Mouse (Mus musculus) ES-E14 (cell line): ENCODE data around the gene Fam3b.

Source experiments
- CHD2 ChIP-seq: IDR thresholded peaks from 2 replicates; pipeline ENCODE4 v1.6.1; 2014; ENCODE audit warnings: mild to moderate bottlenecking, low read depth, low read length, inconsistent platforms
- HCFC1 ChIP-seq: IDR thresholded peaks from 2 replicates; pipeline ENCODE4 v1.6.1; 2012; ENCODE audit warnings: low read length, inconsistent platforms, borderline replicate concordance; ENCODE audit not compliant: insufficient read depth
- MAFK ChIP-seq: IDR thresholded peaks from 2 replicates; pipeline ENCODE4 v1.6.1; 2014; ENCODE audit warnings: mild to moderate bottlenecking, low read depth, low read length, inconsistent platforms; ENCODE audit not compliant: insufficient read depth
- ZC3H11A ChIP-seq: IDR thresholded peaks from 2 replicates; pipeline ENCODE4 v1.6.1; 2012; ENCODE audit warnings: low read depth, mild to moderate bottlenecking, inconsistent platforms, low read length, borderline replicate concordance
- ZNF384 ChIP-seq: IDR thresholded peaks from 2 replicates; pipeline ENCODE4 v1.6.1; 2012; ENCODE audit warnings: low read depth, low read length, inconsistent platforms

GRCm38 (mm10) chr16:97514099-97514940 lies at the start of gene Fam3b:
- TF ChIP-seq HCFC1 (no peak), ZNF384 (no peak), ZC3H11A (no peak), CHD2 (no peak), MAFK (no peak)
